Mouse (Mus musculus): ENCODE measurements at regions not wholly inside any gene's neighbourhood (a gene's known extent, or its start where the extent isn't known, plus 50 kb on each side); places are given as distances from the start of the nearest gene placed in this dataset.
"Not testable (repeated sequence)": the region's sequence is repeated elsewhere in the genome, so short reads cannot be mapped to it uniquely, and the experiment has no call there.

DNA sequence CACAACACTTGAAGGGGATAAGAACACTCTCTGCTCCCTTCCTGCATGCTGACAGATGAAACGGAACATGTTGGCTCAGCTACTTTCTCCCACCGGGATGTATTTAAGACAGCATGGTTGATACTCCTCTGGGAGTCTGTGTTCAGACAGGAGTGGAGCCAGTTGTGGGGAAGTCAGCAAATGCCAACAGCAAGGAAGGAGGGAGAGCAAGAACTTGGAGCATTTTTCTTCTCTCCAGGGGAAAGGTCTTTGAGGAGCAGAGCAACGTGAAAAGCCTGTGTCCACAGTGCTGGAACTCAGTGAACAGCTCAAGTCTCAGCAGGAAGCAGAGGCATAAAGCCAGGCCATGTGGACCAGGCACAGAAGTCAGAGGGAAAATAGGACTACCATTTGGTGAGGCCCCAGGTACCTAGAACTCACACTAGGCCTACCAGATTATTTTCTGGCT, 188.8 kb upstream of the Dmac1 start:
- no peak overlapping the region for H3K27ac ChIP-seq
- no peak overlapping the region for H3K9ac ChIP-seq
- H3K4me3 ChIP-seq (replicated peaks) = no peak overlapping the region
- 59% methylated on average over 3 of the region's 3 CpGs for WGBS
- no peaks in the 10 kb centered on the region for H3K9me3 ChIP-seq
- ATAC-seq = no peak
- no peaks in the 10 kb centered on the region for H3K4me1 ChIP-seq (replicated peaks)
- no peaks in the 10 kb centered on the region for H3K27me3 ChIP-seq (replicated peaks)
- H3K4me2 ChIP-seq (replicated peaks) = no peak overlapping the region
- no peaks in the 10 kb centered on the region for H3K36me3 ChIP-seq

GRCm38 (mm10) chr4:75463579-75463978, 185.5 kb upstream of the Dmac1 start:
- WGBS = 89% methylated on average over 5 of the region's 5 CpGs

GRCm38 (mm10) chr4:75449478-75449877, 171.4 kb upstream of the Dmac1 start:
- no peak for ATAC-seq
- Histone ChIP-seq H3K27me3 (replicated peaks) (no peaks in the 10 kb centered on the region), H3K4me2 (replicated peaks) (no peak overlapping the region), H3K4me3 (replicated peaks) (no peak overlapping the region), H3K36me3 (no peaks in the 10 kb centered on the region), H3K9me3 (no peaks in the 10 kb centered on the region), H3K4me1 (replicated peaks) (no peaks in the 10 kb centered on the region), H3K27ac (no peak overlapping the region), H3K9ac (no peak overlapping the region)
- 59% methylated on average over 4 of the region's 4 CpGs for WGBS

More at GRCm38 (mm10) chr4:75463579-75463978, 185.5 kb upstream of the Dmac1 start:
- Histone ChIP-seq H3K4me3 (replicated peaks) (no peak overlapping the region), H3K4me2 (replicated peaks) (no peak overlapping the region), H3K9ac (no peak overlapping the region), H3K4me1 (replicated peaks) (no peaks in the 10 kb centered on the region), H3K27ac (no peak overlapping the region), H3K9me3 (no peaks in the 10 kb centered on the region), H3K36me3 (no peaks in the 10 kb centered on the region), H3K27me3 (replicated peaks) (no peaks in the 10 kb centered on the region)
- ATAC-seq = no peak

DNA sequence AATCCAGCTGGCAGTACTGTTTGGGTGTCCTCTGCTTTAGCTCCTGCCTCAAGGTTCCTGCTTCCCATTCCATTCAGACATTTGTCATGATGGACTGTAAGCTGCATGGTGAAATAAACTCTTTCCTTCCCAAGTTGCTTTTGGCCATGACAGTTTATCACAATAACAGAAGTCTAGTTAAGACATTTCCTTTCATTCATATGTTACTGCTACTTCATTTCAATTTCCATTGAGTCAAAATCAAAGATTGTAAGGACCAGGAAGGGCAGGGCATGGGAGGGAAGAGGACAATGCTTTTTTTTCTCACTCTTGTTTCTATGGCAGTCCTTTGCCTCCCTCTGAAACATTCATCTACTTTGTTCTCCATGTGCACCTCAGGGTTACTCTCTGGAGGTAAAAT, 145.2 kb upstream of the Dmac1 start:
- Histone ChIP-seq H3K4me1 (replicated peaks) (no peaks in the 10 kb centered on the region), H3K9me3 (no peaks in the 10 kb centered on the region), H3K27ac (no peak overlapping the region), H3K4me2 (replicated peaks) (no peak overlapping the region), H3K9ac (no peak overlapping the region), H3K36me3 (no peaks in the 10 kb centered on the region), H3K4me3 (replicated peaks) (no peak overlapping the region), H3K27me3 (replicated peaks) (no peaks in the 10 kb centered on the region)
- no peak for ATAC-seq

DNA sequence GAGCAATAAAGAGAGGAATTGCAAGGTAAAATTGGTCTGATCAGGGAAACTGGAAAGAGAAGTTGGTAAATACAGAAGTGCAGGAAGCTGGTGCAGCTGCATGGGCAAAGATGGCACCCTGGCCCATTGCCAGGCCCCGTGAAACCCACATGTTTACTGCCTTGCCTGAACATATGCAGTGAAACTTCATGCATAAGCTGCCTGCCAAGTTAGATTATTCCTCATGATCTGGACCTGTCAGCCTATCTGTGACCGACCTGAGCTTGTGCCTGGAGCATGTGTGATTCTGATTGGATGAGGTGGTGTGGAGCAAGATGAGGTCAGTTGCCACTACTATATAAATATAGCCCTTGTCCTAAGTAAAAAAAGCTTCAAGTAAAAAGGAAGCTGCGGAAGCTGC, 122.6 kb upstream of the Dmac1 start:
- not testable (repeated sequence) for H3K9me3 ChIP-seq; H3K36me3 ChIP-seq; H3K4me1 ChIP-seq (replicated peaks); ATAC-seq; H3K27ac ChIP-seq; H3K9ac ChIP-seq; H3K27me3 ChIP-seq (replicated peaks); H3K4me3 ChIP-seq (replicated peaks); H3K4me2 ChIP-seq (replicated peaks)
- WGBS = 85% methylated on average over 3 of the region's 3 CpGs

GRCm38 (mm10) chr4:75394992-75395391, 116.9 kb upstream of the Dmac1 start:
- Histone ChIP-seq H3K27ac (no peak overlapping the region), H3K9ac (no peak overlapping the region), H3K4me3 (replicated peaks) (no peak overlapping the region), H3K4me1 (replicated peaks) (no peaks in the 10 kb centered on the region), H3K27me3 (replicated peaks) (no peaks in the 10 kb centered on the region), H3K4me2 (replicated peaks) (no peak overlapping the region), H3K36me3 (no peaks in the 10 kb centered on the region), H3K9me3 (no peaks in the 10 kb centered on the region)
- ATAC-seq = no peak

DNA sequence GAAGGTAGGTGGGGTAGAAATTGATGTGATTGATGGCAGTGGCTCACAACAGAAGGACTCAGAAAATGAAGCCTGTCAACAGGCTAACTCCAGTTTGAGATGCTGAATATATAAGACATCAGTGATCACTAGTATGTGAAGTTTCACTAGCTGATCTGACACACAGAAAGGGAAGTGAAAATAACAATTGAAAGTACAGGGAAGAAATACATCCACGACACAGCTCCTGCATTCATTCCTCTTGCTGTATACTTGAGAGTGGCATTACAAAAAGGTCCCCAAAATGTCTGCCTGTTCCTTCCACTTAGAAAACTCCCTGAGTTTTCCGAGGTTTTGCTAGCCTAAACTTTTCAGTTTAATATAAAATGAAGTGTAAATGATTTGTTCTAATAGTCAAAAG, 116.2 kb upstream of the Dmac1 start:
- H3K9me3 ChIP-seq = no peaks in the 10 kb centered on the region
- no peak overlapping the region for H3K9ac ChIP-seq
- H3K4me1 ChIP-seq (replicated peaks) = no peaks in the 10 kb centered on the region
- no peak overlapping the region for H3K4me2 ChIP-seq (replicated peaks)
- ATAC-seq = no peak
- H3K27ac ChIP-seq = no peak overlapping the region
- H3K4me3 ChIP-seq (replicated peaks) = no peak overlapping the region
- no peaks in the 10 kb centered on the region for H3K36me3 ChIP-seq
- 71% methylated on average over 2 of the region's 2 CpGs for WGBS
- H3K27me3 ChIP-seq (replicated peaks) = no peaks in the 10 kb centered on the region

- no peaks in the 10 kb centered on the region for H3K9me3 ChIP-seq
- ATAC-seq = no peak
- H3K9ac ChIP-seq = no peak overlapping the region
- H3K36me3 ChIP-seq = no peaks in the 10 kb centered on the region
- no peak overlapping the region for H3K27ac ChIP-seq
- no peak overlapping the region for H3K4me3 ChIP-seq (replicated peaks)
- H3K4me1 ChIP-seq (replicated peaks) = no peaks in the 10 kb centered on the region
- H3K4me2 ChIP-seq (replicated peaks) = no peak overlapping the region
- 64% methylated on average over 3 of the region's 3 CpGs for WGBS
- H3K27me3 ChIP-seq (replicated peaks) = no peaks in the 10 kb centered on the region
Observed at GRCm38 (mm10) chr4:75386271-75386938, 108.3 kb upstream of the Dmac1 start.

DNA sequence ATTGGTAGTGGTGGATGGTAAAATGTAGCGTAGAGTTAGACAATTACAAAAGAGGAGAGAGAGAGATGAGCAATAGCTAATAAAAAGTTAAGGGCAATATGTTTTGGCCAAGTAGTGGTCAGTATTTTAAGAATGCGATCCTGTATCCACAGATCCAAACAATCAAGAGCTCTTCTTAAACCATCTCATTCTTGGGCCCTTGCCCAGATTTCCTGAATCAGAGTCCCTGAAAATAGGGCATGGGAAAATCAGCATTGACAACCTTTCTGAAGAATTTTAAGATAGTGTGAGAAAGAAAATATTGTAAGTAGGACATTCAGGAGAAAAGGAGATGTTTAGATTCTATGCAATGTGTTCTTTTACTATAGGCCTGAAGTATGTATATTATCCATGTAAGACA, 81.4 kb upstream of the Dmac1 start:
- Histone ChIP-seq H3K27ac (no peak overlapping the region), H3K4me3 (replicated peaks) (no peak overlapping the region), H3K27me3 (replicated peaks) (no peaks in the 10 kb centered on the region), H3K36me3 (no peaks in the 10 kb centered on the region), H3K4me2 (replicated peaks) (no peak overlapping the region), H3K4me1 (replicated peaks) (no peaks in the 10 kb centered on the region), H3K9ac (no peak overlapping the region), H3K9me3 (no peaks in the 10 kb centered on the region)
- ATAC-seq = no peak
- WGBS = 55% methylated on average over 2 of the region's 2 CpGs

GRCm38 (mm10) chr4:75355621-75356020, 77.5 kb upstream of the Dmac1 start:
- no peak for ATAC-seq
- H3K4me3 ChIP-seq (replicated peaks) = no peak overlapping the region
- H3K9me3 ChIP-seq = no peaks in the 10 kb centered on the region
- no peak overlapping the region for H3K27ac ChIP-seq
- H3K9ac ChIP-seq = no peak overlapping the region
- WGBS = 89% methylated on average over 6 of the region's 9 CpGs
- H3K4me2 ChIP-seq (replicated peaks) = no peak overlapping the region
- no peaks in the 10 kb centered on the region for H3K27me3 ChIP-seq (replicated peaks)
- H3K36me3 ChIP-seq = no peaks in the 10 kb centered on the region
- H3K4me1 ChIP-seq (replicated peaks) = no peaks in the 10 kb centered on the region

GRCm38 (mm10) chr4:75334496-75334895, 56.4 kb upstream of the Dmac1 start:
- no peaks in the 10 kb centered on the region for H3K9me3 ChIP-seq
- no peaks in the 10 kb centered on the region for H3K36me3 ChIP-seq
- no peak for ATAC-seq
- H3K27ac ChIP-seq = no peak overlapping the region
- no peak overlapping the region for H3K4me3 ChIP-seq (replicated peaks)
- H3K4me2 ChIP-seq (replicated peaks) = no peak overlapping the region
- WGBS = 86% methylated on average over 2 of the region's 2 CpGs
- no peaks in the 10 kb centered on the region for H3K4me1 ChIP-seq (replicated peaks)
- no peaks in the 10 kb centered on the region for H3K27me3 ChIP-seq (replicated peaks)
- H3K9ac ChIP-seq = no peak overlapping the region

DNA sequence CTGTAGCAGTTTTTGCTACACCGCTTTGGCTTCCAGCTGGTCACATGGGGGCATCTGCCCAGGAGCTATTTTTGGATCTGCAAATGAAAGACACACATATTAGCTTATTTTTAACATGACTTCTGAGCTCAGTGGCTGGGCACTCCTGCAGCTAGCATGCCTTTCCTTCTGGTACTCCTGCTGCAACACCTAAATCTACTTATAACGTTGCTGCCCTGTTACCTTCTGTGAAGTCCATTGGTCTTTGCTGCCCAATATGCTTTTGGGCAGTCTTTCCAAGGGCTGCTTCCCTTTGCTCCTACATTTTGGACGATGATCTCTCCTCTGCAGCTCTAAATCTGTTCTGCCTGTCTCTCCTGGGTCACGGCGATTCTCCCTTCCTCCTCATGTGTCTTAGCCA, 54.7 kb upstream of the Dmac1 start:
- Histone ChIP-seq H3K4me3 (replicated peaks) (no peak overlapping the region), H3K27me3 (replicated peaks) (no peaks in the 10 kb centered on the region), H3K4me1 (replicated peaks) (no peaks in the 10 kb centered on the region), H3K4me2 (replicated peaks) (no peak overlapping the region), H3K36me3 (no peaks in the 10 kb centered on the region), H3K9me3 (no peaks in the 10 kb centered on the region), H3K27ac (no peak overlapping the region), H3K9ac (no peak overlapping the region)
- no peak for ATAC-seq
- 88% methylated on average over 5 of the region's 5 CpGs for WGBS

GRCm38 (mm10) chr4:75329511-75330171, 51.5 kb upstream of the Dmac1 start:
- no peaks in the 10 kb centered on the region for H3K27me3 ChIP-seq (replicated peaks)
- H3K9ac ChIP-seq = no peak overlapping the region
- WGBS = 55% methylated on average over 6 of the region's 6 CpGs
- no peak overlapping the region for H3K4me3 ChIP-seq (replicated peaks)
- H3K9me3 ChIP-seq = no peaks in the 10 kb centered on the region
- H3K4me1 ChIP-seq (replicated peaks) = no peaks in the 10 kb centered on the region
- peak overlapping the region; percentile 20 for H3K27ac ChIP-seq
- no peaks in the 10 kb centered on the region for H3K36me3 ChIP-seq
- H3K4me2 ChIP-seq (replicated peaks) = no peak overlapping the region
- ATAC-seq = 0 out of 2 replicates have a peak, but pooled peaks have one; percentile 39

All from intestine, embryonic 15.5 days (tissue).